Mouse (Mus musculus) erythroblast, adult 5-6 weeks (primary cell): Measurements from ENCODE around the gene Skint7. TPM values are rescaled to one million over a fixed set of nuclear protein-coding genes. Genes with fewer than 3 reads are reported as not detected.
"Not testable (repeated sequence)": the region's sequence is repeated elsewhere in the genome, so short reads cannot be mapped to it uniquely, and the experiment has no call there.

ENCODE experiments used
- ATAC-seq: replicated peaks from 2 replicates; pipeline ENCODE4 v1.8.0; 2016; ENCODE audit warnings: moderate number of reproducible peaks, mild to moderate bottlenecking, moderate TSS enrichment, inconsistent platforms; ENCODE audit not compliant: poor library complexity, low FRiP score, severe bottlenecking
- total RNA-seq, 2 experiments: library from RNA; stranded (forward) in 1 of 2; stranded (reverse) in 1 of 2; fragments of 150-400 nt in 1 of 2; fragments of 200-764, 138-1000 nt in 1 of 2; gene quantifications; 2 replicates each; pipeline versions ENCODE4 v1.2.3 to v1.2.4; 2015 to 2017; ENCODE audit warnings: low replicate concordance in 2 of 2

Gene Skint7
- total RNA-seq (2015; ENCODE audit: low replicate concordance) (not detected in 2 replicates), total RNA-seq (2017; ENCODE audit: low replicate concordance) (not detected in 2 replicates)

DNA sequence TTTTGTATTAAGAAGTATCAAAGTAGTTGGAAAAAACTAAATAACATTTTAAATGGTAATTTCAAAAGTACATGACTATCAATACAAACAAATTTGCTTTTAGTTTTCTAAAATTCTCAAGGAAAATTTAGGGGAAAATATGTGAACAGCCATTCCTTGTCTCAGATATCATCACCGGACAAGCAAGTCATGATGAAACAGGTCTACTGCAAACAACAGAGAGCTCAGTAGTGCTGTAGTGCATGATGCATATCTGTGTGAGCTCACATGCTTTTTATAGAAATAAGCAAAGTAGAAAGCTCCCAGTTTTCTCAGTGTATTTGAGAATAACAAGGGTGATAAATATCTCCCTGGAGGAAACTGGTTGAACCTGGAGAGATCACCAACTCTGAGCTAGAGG lies at the start of gene Skint7:
Skint7 (plus strand) TSS at position 301 of the 400 bp plus-strand sequence.
- no peak for ATAC-seq

DNA sequence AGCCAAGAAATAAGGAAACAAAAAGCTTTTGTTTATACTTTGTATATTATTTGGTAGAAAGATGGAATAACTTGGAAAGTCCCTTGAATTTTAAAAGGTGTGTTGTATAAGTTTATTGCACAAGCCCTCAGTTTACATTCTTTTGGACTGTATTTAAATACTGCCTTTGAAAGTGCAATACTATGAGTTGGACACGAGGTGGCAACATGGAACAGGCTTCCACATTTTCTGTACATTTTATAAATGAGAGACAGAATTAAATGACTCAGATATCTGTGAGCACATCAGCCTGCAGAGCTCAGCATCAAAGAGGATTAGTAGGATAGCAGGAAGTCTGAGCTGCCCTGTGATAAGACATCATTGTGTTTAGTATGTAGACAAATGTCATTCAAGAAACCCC lies 11.4 kb upstream of the Skint7 start:
- ATAC-seq, result no peak

DNA sequence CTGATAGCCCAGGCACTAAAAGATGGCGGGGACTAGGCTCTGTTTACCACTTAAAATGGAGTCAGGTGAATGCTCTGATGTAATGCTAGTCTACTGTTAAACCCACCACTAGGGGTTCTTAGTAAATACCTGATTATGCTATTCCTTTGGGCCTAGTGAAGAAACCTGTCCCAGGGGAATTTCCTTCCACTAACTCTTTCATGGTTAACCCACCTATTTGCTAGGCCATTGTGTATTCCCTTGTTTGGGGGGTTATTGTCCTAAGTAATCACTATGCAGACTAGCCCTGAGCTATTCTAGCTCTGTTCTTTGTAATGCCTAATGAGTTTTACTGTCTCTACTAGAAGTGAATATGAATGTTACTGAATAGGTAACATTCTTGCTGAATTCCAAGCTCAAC lies 9.5 kb upstream of the Skint7 start:
- not testable (repeated sequence) for ATAC-seq

DNA sequence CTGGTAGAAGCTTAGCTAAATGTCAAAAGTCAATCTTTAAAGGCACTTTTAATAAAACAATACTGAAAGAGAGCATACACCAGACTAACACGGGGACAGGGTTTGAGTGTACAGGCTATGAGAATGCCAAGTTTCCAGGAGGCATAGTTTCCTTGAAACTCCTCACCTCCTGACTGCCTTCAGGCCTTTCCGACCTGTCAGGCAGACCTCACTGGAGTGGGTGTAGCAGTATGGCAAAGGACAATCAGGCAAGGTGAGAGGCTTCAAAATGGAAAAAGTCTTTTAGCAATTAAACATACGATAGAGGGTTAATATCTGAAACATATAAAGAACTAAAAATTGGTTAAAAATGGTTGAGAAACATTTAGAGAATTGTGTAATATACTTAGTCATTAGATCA lies 9.1 kb upstream of the Skint7 start:
- no peak for ATAC-seq

DNA sequence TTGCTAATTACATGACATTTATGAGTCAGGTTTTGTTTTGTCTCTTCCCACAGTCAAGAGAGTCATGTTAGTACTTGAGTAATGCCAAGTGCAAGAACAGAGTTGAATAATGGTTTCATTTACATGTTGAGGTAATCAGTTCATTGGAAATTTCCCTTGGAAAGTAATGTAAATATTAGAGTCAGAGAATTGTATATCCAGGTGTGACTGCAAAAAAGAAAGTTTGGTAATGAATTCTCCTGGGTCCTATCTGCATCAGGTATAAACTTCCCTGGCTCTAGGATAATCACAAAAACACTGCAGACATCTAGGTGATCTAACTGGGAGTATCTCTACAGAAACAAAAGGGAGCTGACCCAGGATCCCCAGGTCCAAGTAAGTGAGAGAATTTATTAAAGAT lies 33.2 kb downstream of the Skint7 start, which contains the start of gene Skint1:
Skint1 (plus strand) TSS at position 301 of the 400 bp plus-strand sequence.
- no peak for ATAC-seq

Other genes with a start within 250 kb of the Skint7 start
- gene Slc5a9, start 70.0 kb upstream of the Skint7 start, total RNA-seq (2015; ENCODE audit: low replicate concordance), result not detected in 2 replicates
- not detected in 2 replicates for gene Slc5a9, start 70.0 kb upstream of the Skint7 start, total RNA-seq (2017; ENCODE audit: low replicate concordance)
- not detected in 2 replicates for gene Skint8, start 53.5 kb upstream of the Skint7 start, total RNA-seq (2015; ENCODE audit: low replicate concordance)
- gene Skint8, start 53.5 kb upstream of the Skint7 start, total RNA-seq (2017; ENCODE audit: low replicate concordance), result not detected in 2 replicates
- gene Skint1, start 33.3 kb downstream of the Skint7 start, total RNA-seq (2015; ENCODE audit: low replicate concordance), result not detected in 2 replicates
- not detected in 2 replicates for gene Skint1, start 33.3 kb downstream of the Skint7 start, total RNA-seq (2017; ENCODE audit: low replicate concordance)
- not detected in 2 replicates for gene Skint4, start 99.1 kb downstream of the Skint7 start, total RNA-seq (2015; ENCODE audit: low replicate concordance)
- gene Skint4, start 99.1 kb downstream of the Skint7 start, total RNA-seq (2017; ENCODE audit: low replicate concordance), result not detected in 2 replicates